Mouse (Mus musculus): Measurements from ENCODE around the gene Gpc6.

GRCm38 (mm10) chr14:117344505-117344904, 419.4 kb downstream of the Gpc6 start:
- TF ChIP-seq CTCF (IDR thresholded peaks at IDR 0.05; ENCODE audit: borderline replicate concordance, insufficient read depth, low read length) (no peak), POLR2A (IDR thresholded peaks at IDR 0.05; ENCODE audit: low read depth, low read length) (no peak)
